Mouse (Mus musculus): ENCODE results near the gene Pla2g16. TPM values are rescaled to one million over a fixed set of nuclear protein-coding genes. Genes with fewer than 3 reads are reported as not detected.

The Pla2g16 gene
- polyA plus RNA-seq, 1 experiment from 2014 or later, result 8.4 TPM

- no peaks in the 10 kb centered on the region for H3K4me1 ChIP-seq (replicated peaks; ENCODE audit: control insufficient read depth, insufficient read depth, low read length)
- no peak overlapping the region for H3K4me3 ChIP-seq (ENCODE audit: low read depth, low read length)
- DNase-seq (ENCODE audit: low spot score), result peak; percentile 59
- 27% methylated on average over 2 of the region's 2 CpGs for WGBS
- no peaks in the 10 kb centered on the region for H3K27me3 ChIP-seq (replicated peaks; ENCODE audit: control insufficient read depth, insufficient read depth, low read length)
- no peaks in the 10 kb centered on the region for H3K9me3 ChIP-seq (ENCODE audit: control insufficient read depth, low read length)
- no peaks in the 10 kb centered on the region for H3K36me3 ChIP-seq (ENCODE audit: control insufficient read depth, insufficient read depth, low read length)
- no peak overlapping the region for H3K9ac ChIP-seq (ENCODE audit: low read length)
- H3K27ac ChIP-seq (ENCODE audit: low read depth), result no peak overlapping the region
- H3K4me2 ChIP-seq (ENCODE audit: low read length), result no peak overlapping the region
- ATAC-seq (replicated peaks; ENCODE audit: low FRiP score, low TSS enrichment, low read depth), result no peak
Measured at GRCm38 (mm10) chr19:7595534-7595933, 38.3 kb downstream of the Pla2g16 start.

- no peaks in the 10 kb centered on the region for H3K36me3 ChIP-seq (ENCODE audit: control insufficient read depth, insufficient read depth, low read length)
- no peak for ATAC-seq (replicated peaks; ENCODE audit: low FRiP score, low TSS enrichment, low read depth)
- WGBS, result 52% methylated on average over 4 of the region's 4 CpGs
Measured at GRCm38 (mm10) chr19:7598481-7598880, 41.2 kb downstream of the Pla2g16 start.

GRCm38 (mm10) chr19:7601551-7601950, 44.3 kb downstream of the Pla2g16 start:
- Histone ChIP-seq H3K36me3 (ENCODE audit: control insufficient read depth, insufficient read depth, low read length) (no peaks in the 10 kb centered on the region), H3K4me3 (ENCODE audit: low read depth, low read length) (no peak overlapping the region), H3K4me1 (replicated peaks; ENCODE audit: control insufficient read depth, insufficient read depth, low read length) (peaks cover 2% of the 10 kb centered on the region; the same call in 1 of the 2 replicates), H3K9me3 (ENCODE audit: control insufficient read depth, low read length) (no peaks in the 10 kb centered on the region), H3K9ac (ENCODE audit: low read length) (no peak overlapping the region), H3K4me2 (ENCODE audit: low read length) (no peak overlapping the region), H3K27me3 (replicated peaks; ENCODE audit: control insufficient read depth, insufficient read depth, low read length) (no peaks in the 10 kb centered on the region), H3K27ac (ENCODE audit: low read depth) (no peak overlapping the region)
- ATAC-seq (replicated peaks; ENCODE audit: low FRiP score, low TSS enrichment, low read depth) (no peak), DNase-seq (ENCODE audit: low spot score) (peak; percentile 45)
- 81% methylated on average over 4 of the region's 4 CpGs for WGBS

More at GRCm38 (mm10) chr19:7598481-7598880, 41.2 kb downstream of the Pla2g16 start:
- DNase-seq (ENCODE audit: low spot score), result no peak
- no peak overlapping the region for H3K4me3 ChIP-seq (ENCODE audit: low read depth, low read length)
- H3K9ac ChIP-seq (ENCODE audit: low read length), result no peak overlapping the region
- no peaks in the 10 kb centered on the region for H3K4me1 ChIP-seq (replicated peaks; ENCODE audit: control insufficient read depth, insufficient read depth, low read length)
- H3K4me2 ChIP-seq (ENCODE audit: low read length), result no peak overlapping the region
- no peak overlapping the region for H3K27ac ChIP-seq (ENCODE audit: low read depth)
- H3K27me3 ChIP-seq (replicated peaks; ENCODE audit: control insufficient read depth, insufficient read depth, low read length), result no peaks in the 10 kb centered on the region
- no peaks in the 10 kb centered on the region for H3K9me3 ChIP-seq (ENCODE audit: control insufficient read depth, low read length)

- ATAC-seq (replicated peaks; ENCODE audit: low FRiP score, low TSS enrichment, low read depth) (no peak), DNase-seq (ENCODE audit: low spot score) (peak; percentile 36)
- Histone ChIP-seq H3K4me2 (ENCODE audit: low read length) (no peak overlapping the region), H3K9ac (ENCODE audit: low read length) (no peak overlapping the region), H3K9me3 (ENCODE audit: control insufficient read depth, low read length) (no peaks in the 10 kb centered on the region), H3K27me3 (replicated peaks; ENCODE audit: control insufficient read depth, insufficient read depth, low read length) (no peaks in the 10 kb centered on the region), H3K4me3 (ENCODE audit: low read depth, low read length) (no peak overlapping the region), H3K4me1 (replicated peaks; ENCODE audit: control insufficient read depth, insufficient read depth, low read length) (peaks cover 10% of the 10 kb centered on the region), H3K36me3 (ENCODE audit: control insufficient read depth, insufficient read depth, low read length) (no peaks in the 10 kb centered on the region), H3K27ac (ENCODE audit: low read depth) (no peak overlapping the region)
- WGBS, result 90% methylated on average over 10 of the region's 10 CpGs
Measured at GRCm38 (mm10) chr19:7604107-7604506, 46.8 kb downstream of the Pla2g16 start.

- Histone ChIP-seq H3K27me3 (replicated peaks; ENCODE audit: control insufficient read depth, insufficient read depth, low read length) (no peaks in the 10 kb centered on the region), H3K4me3 (ENCODE audit: low read depth, low read length) (no peak overlapping the region), H3K4me2 (ENCODE audit: low read length) (no peak overlapping the region), H3K36me3 (ENCODE audit: control insufficient read depth, insufficient read depth, low read length) (no peaks in the 10 kb centered on the region), H3K27ac (ENCODE audit: low read depth) (no peak overlapping the region), H3K4me1 (replicated peaks; ENCODE audit: control insufficient read depth, insufficient read depth, low read length) (peaks cover 10% of the 10 kb centered on the region), H3K9ac (ENCODE audit: low read length) (no peak overlapping the region), H3K9me3 (ENCODE audit: control insufficient read depth, low read length) (no peaks in the 10 kb centered on the region)
- ATAC-seq (replicated peaks; ENCODE audit: low FRiP score, low TSS enrichment, low read depth) (no peak), DNase-seq (ENCODE audit: low spot score) (no peak)
Measured at GRCm38 (mm10) chr19:7605013-7605412, 47.8 kb downstream of the Pla2g16 start.

- DNase-seq (ENCODE audit: low spot score), result no peak
- Histone ChIP-seq H3K4me2 (ENCODE audit: low read length) (peak overlapping the region; percentile 61), H3K27me3 (replicated peaks; ENCODE audit: control insufficient read depth, insufficient read depth, low read length) (no peaks in the 10 kb centered on the region), H3K9me3 (ENCODE audit: control insufficient read depth, low read length) (no peaks in the 10 kb centered on the region), H3K4me1 (replicated peaks; ENCODE audit: control insufficient read depth, insufficient read depth, low read length) (peaks cover 10% of the 10 kb centered on the region), H3K4me3 (ENCODE audit: low read depth, low read length) (peak overlapping the region; percentile 25), H3K27ac (ENCODE audit: low read depth) (no peak overlapping the region), H3K9ac (ENCODE audit: low read length) (peak overlapping the region; percentile 22; the same call in 1 of the 2 replicates), H3K36me3 (ENCODE audit: control insufficient read depth, insufficient read depth, low read length) (no peaks in the 10 kb centered on the region)
- WGBS, result 5% methylated on average over 15 of the region's 15 CpGs
- peak; percentile 63 for ATAC-seq (replicated peaks; ENCODE audit: low FRiP score, low TSS enrichment, low read depth)
Measured at GRCm38 (mm10) chr19:7605930-7606783, 48.9 kb downstream of the Pla2g16 start.

GRCm38 (mm10) chr19:7606801-7607689, 49.8 kb downstream of the Pla2g16 start, which contains the start of gene Lgals12:
Gene Lgals12 (minus strand): TSS chr19:7607193.
- 8% methylated on average over 15 of the region's 15 CpGs for WGBS
- H3K4me3 ChIP-seq (ENCODE audit: low read depth, low read length), result peak within 1 kb of the TSS; percentile 25
- peak; percentile 70 for DNase-seq (ENCODE audit: low spot score)
- 0 out of 2 replicates have a peak within 1 kb of the TSS, but pooled peaks have one; percentile 22 for H3K27ac ChIP-seq (ENCODE audit: low read depth)
- no peaks in the 10 kb centered on the region for H3K27me3 ChIP-seq (replicated peaks; ENCODE audit: control insufficient read depth, insufficient read depth, low read length)
- ATAC-seq (replicated peaks; ENCODE audit: low FRiP score, low TSS enrichment, low read depth), result peak; percentile 32; the same call in 1 of the 2 replicates
- H3K9me3 ChIP-seq (ENCODE audit: control insufficient read depth, low read length), result no peaks in the 10 kb centered on the region
- H3K36me3 ChIP-seq (ENCODE audit: control insufficient read depth, insufficient read depth, low read length), result no peaks in the 10 kb centered on the region
- peaks cover 14% of the 10 kb centered on the region for H3K4me1 ChIP-seq (replicated peaks; ENCODE audit: control insufficient read depth, insufficient read depth, low read length)
- H3K9ac ChIP-seq (ENCODE audit: low read length), result peak within 1 kb of the TSS; percentile 22; the same call in 1 of the 2 replicates
- peak within 1 kb of the TSS; percentile 61 for H3K4me2 ChIP-seq (ENCODE audit: low read length)

GRCm38 (mm10) chr19:7607690-7608201, 50.5 kb downstream of the Pla2g16 start:
- no peak for ATAC-seq (replicated peaks; ENCODE audit: low FRiP score, low TSS enrichment, low read depth)
- H3K4me2 ChIP-seq (ENCODE audit: low read length), result no peak overlapping the region

More at GRCm38 (mm10) chr19:7607690-7608201, 50.5 kb downstream of the Pla2g16 start:
- Histone ChIP-seq H3K36me3 (ENCODE audit: control insufficient read depth, insufficient read depth, low read length) (no peaks in the 10 kb centered on the region), H3K27ac (ENCODE audit: low read depth) (0 out of 2 replicates have a peak overlapping the region, but pooled peaks have one; percentile 22), H3K27me3 (replicated peaks; ENCODE audit: control insufficient read depth, insufficient read depth, low read length) (no peaks in the 10 kb centered on the region), H3K4me3 (ENCODE audit: low read depth, low read length) (no peak overlapping the region), H3K4me1 (replicated peaks; ENCODE audit: control insufficient read depth, insufficient read depth, low read length) (peaks cover 14% of the 10 kb centered on the region), H3K9me3 (ENCODE audit: control insufficient read depth, low read length) (no peaks in the 10 kb centered on the region), H3K9ac (ENCODE audit: low read length) (no peak overlapping the region)
- WGBS, result 67% methylated on average over 7 of the region's 7 CpGs
- DNase-seq (ENCODE audit: low spot score), result peak; percentile 60

Measured in intestine, embryonic 14.5 days (tissue).